Mouse (Mus musculus): ENCODE measurements around the gene Ceacam9.

Ceacam9 gene

DNA sequence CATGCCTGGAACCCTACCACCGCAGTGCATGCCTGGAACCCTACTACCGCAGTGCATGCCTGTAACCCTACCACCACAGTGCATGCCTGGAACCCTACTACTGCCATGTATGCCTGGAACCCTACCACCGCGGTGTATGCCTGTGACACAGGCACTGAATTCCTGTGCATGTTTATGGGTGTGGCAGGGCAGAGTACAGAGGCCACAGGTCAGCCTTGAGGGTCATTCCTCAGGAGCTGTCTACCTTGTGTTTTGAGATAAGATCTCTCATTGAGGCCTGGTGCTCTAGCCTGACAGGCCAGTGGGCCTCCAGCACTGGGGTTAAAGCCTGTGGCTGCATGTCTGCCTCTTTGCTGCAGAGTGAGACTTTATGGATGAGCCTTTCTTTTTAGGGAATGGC is 23.6 kb downstream of the Ceacam9 start:
- no peak for DNase-seq

DNA sequence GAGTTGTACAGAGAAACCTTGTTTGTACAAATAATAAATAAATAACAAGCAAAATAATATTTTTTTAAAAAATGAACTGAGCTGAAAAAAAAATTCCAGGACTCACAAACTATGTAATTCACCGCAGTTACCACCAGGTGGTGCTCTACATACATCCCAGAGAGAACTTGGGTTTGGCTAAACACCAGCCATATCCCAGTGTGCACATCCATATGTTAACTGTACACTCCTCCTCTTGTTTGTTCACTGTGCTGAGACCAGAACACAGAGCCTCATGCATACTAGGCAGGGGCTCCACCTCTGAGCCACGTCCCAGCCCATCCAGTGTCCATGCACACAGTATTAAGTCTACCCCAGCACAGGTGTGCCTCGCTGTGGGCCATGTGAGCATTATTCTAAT is 24.4 kb downstream of the Ceacam9 start:
- peak; percentile 79 for DNase-seq

DNA sequence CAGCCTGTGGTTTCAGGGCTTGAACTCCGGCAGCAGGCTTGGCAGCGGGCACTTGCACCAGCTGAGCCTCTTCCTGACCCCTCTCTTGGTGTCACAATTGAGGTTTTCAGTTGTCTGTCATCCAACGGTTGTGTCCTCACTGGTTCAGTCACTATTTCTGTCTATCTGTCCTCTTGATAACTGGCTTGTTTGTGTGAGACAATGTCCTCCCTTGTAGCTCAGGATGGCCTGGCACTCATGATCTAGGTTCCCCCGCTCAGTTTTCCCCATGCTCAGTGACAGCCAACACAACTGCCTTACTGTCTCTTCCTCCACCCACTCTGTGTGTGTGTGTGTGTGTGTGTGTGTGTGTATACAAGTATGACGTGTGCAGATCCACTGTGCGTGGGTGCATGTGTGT is 25.9 kb downstream of the Ceacam9 start:
- no peak for DNase-seq

DNA sequence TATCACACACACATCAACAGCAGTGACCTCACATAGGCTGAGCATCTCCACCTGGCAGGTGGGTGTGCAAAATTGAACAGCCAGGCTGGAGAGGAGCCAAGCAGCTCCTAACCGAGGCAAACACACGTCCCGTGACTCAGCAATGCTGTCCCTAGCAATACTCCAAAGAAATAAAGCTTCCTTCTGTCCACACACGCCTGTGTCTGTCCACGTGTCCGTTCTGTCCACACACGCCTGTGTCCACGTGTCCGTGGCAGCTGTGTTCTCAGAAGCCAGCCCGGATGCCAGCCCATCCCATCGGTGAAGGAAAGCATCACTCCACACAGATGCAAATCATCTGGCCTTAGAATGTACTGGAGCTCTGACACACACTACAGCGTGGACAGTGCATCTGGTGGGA is 30.3 kb downstream of the Ceacam9 start:
- DNase-seq = no peak

DNA sequence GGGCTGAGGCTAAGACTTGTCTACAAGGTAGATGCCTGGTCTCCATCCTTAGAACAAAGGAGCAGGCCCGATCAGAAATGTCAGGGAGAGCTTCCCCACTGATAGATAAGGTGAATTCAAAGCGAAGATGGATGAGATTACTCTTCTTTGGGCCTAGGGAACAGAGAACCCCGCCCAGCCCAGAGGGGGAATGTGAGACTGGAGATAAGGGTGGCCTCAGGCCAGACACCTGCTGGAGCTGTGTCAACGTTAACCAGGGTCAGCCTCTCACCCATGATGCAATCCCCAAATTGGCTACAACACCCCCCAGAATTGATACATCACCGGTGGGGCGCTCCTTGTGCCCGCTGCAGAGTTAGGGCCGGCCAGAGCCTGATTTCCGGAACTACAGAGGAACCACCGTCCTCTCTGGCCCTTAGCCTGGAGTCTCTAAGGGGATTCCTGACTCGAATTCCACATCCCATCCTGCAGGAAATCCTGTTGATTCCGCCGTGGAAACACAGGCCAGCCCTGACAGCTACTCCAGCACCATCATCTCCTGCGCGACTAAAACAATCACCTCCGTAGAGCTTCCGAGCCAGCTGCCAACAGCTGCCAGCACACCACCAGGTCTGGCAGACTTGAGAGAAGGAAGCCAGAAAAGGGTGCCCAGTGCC is 33.8 kb downstream of the Ceacam9 start:
- peak; percentile 67 for DNase-seq

DNA sequence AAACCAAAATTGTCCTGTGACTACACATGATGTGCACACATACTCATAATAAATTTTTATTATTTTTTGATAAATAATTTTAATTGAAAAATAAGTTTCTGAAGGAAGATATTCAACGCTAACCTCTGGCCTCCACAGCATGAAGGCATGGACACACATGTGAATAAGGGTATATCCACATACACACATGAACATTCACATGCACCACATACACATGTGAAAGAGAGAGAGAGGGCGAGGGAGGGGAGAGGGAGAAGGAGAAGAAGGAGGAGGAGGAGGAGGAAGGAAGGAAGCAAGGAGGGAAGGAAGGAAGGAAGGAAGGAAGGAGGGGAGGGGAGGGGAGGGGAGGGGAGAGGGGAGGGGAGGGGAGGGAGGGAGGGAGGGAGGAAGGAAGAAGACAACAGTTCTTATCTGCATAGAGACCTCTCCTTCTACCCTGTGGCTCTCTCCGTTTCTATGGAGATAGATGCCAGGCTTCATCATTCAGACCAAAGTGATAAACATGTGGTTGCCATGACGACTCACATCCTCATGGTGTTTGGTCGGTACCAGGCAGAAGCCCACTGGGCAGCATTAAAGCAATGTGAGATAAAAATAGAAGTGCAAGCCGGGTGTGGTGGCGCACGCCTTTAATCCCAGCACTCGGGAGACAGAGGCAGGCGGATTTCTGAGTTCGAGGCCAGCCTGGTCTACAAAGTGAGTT is 37.3 kb downstream of the Ceacam9 start:
- DNase-seq = no peak

DNA sequence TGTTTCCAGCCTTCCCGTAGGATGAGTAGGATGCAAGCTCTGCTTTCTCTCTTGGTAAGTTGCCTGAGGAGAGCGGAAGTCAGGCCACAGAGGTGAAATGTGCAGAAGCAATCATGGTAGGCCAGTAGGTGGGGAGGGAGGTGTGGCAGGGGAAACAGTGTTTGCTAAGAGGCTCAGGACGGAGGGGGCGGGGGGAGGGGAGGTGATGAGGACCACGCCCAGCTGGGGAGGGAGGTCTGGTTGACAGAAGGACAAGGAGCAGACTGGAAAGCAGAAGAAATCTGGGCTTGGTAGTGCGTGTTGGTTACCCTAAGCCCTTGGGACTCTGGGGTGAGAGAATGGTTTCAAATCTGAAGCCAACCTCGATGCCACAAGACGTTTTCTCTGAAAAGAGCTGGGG is 38.6 kb downstream of the Ceacam9 start:
- peak; percentile 70 for DNase-seq

DNA sequence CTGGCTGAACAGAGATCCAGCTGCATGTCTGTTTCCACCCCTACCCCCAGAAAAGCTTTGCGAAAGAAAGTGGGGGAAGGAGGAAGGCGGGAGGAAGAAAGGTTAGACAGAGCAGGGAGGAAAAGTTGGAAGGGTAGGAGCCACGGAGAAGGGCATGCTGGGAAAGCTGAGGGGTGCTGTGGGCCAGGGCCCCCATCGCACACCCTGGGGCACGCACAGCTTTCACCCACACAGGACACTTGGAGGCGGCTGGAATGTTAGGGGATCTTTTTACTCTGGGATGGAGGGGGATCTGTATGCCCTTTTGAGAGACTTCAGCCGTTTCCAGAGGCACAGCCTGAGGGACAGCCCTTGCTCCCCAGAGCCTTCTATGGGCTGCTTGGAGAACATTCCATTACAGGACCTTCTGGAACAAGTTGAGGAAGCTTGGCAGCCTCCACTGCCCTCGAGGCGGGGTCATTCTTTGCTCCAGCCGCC is 39.3 kb downstream of the Ceacam9 start:
- peak; percentile 92 for DNase-seq

DNA sequence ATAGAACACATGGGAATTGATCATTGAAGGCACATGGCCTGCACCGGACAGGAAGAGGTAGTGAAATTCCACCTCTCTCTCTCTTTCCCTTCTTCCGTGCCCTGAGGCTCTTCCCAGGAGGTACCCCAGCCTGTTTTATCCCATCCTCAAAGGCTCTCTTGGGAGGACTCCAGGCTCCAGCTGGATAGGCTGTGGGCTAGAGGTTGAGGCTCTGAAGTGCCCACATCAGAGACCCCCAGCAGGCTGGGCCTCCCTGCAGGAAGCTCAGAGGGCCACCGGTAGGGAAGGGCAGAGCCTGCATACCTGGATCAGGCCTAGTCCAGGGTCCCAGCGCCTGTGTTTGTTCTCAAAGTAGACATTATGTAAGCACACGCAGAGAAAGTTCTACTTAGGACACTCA is 39.9 kb downstream of the Ceacam9 start:
- DNase-seq = peak; percentile 36

DNA sequence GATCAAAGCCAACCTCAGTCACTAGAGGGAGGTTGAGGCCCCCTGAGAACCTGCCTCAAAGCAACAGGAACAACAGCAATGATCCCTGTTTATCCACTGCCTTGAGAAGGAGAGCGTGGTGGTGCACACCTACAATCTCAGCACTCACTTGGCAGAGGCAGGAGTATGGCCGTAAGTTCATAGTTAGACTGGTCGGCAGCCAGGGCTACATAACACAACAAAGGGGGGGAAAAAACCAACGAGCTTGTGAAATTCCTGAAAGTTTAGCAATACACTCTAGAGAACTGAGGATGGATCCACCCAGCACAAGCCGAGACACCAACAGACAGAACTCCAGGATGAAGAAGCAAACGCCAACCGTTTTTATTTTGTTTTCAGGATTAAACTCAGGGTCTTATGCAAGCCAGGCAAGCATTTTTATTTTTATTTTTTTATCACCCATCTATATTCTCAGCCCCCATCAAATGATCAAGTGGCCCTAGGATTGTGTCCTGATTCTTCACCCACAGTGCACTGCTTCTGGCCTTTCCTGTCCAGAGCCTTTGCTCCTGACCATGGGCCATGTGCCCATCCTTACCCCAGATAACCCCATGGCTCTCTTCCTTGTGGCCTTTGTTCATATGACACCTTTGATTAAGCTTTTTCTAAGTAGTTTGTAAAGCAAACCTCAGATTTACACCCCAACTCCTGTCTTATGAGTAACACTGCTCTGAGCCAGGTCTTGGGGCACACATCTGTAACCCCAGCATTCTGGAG is 41.9 kb downstream of the Ceacam9 start:
- DNase-seq = peak; percentile 40

DNA sequence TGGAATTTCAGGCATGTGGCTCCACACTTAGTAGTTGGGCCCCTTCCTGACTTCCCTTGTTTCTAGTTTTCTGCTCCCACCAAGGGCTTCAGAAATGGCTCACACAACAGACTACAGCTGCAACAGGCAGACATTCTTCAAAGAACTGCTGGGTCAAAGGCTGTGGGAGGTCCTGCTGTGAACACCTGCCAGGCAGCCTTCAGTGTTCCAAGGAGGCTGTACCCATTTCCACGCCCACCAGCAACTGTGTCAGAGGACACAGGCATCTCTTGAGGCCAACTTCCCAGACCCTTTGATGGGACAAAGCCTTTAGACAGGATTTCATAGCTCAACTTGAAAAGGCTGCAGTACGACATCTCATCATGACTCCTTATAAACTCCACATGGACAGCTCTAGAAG is 44.7 kb downstream of the Ceacam9 start:
- DNase-seq = peak; percentile 16

Measured in lung, postnatal 10 days (tissue).